Mouse (Mus musculus): ENCODE data around the gene Gstt1. TPM values are rescaled to one million over a fixed set of nuclear protein-coding genes. Genes with fewer than 3 reads are reported as not detected.
A peak's percentile ranks its signal among the peaks of the same experiment; 100 is the strongest.

Gene Gstt1
- polyA plus RNA-seq, 1 experiment from 2014 or later, result 0.45 TPM

GRCm38 (mm10) chr10:75833456-75834080, 35.2 kb upstream of the Gstt1 start:
- ChIA-PET POLR2A (no interaction called here), CTCF (interaction anchor here (1.0 kb wide), 1 partner anchor 21 kb away, joined by 3 read pairs; no protein-coding TSS in a partner anchor)
- TF ChIP-seq CTCF (IDR thresholded peaks at IDR 0.05), result no peak
- no peak for DNase-seq (ENCODE audit: low read depth, low spot score)
- in situ Hi-C loops (cut with MboI; ENCODE audit: low pct_unique_long_range_greater_than_20kb), result no loop called here
- no peaks in the 10 kb centered on the region for H3K27me3 ChIP-seq
- ATAC-seq, result no peak

- ChIA-PET POLR2A (interaction anchor here (0.9 kb wide), 1 partner anchor 86 kb away, joined by 3 read pairs; no protein-coding TSS in a partner anchor), CTCF (interaction anchor here (1.3 to 1.4 kb wide), 3 partner anchors 60 to 128 kb away, joined by 4 to 8 read pairs (median 4); partner anchors contain the start of gene Ddt)
- DNase-seq (ENCODE audit: low read depth, low spot score) (no peak), ATAC-seq (no peak)
- H3K27me3 ChIP-seq, result no peaks in the 10 kb centered on the region
- peak; percentile 70 for TF ChIP-seq CTCF (IDR thresholded peaks at IDR 0.05)
- in situ Hi-C loops (cut with MboI; ENCODE audit: low pct_unique_long_range_greater_than_20kb), result no loop called here
Measured at GRCm38 (mm10) chr10:75832272-75832895, 34.0 kb upstream of the Gstt1 start.

GRCm38 (mm10) chr10:75830275-75830670, 31.9 kb upstream of the Gstt1 start:
- in situ Hi-C loops (cut with MboI; ENCODE audit: low pct_unique_long_range_greater_than_20kb), result no loop called here
- no peaks in the 10 kb centered on the region for H3K27me3 ChIP-seq
- ChIA-PET POLR2A (no interaction called here), CTCF (interaction anchor here (0.8 to 1.6 kb wide), 4 partner anchors 20 to 88 kb away, joined by 3 to 4 read pairs (median 4); no protein-coding TSS in a partner anchor)
- no peak for TF ChIP-seq CTCF (IDR thresholded peaks at IDR 0.05)
- ATAC-seq (no peak), DNase-seq (ENCODE audit: low read depth, low spot score) (no peak)

GRCm38 (mm10) chr10:75829529-75830274, 31.3 kb upstream of the Gstt1 start:
- ATAC-seq (no peak), DNase-seq (ENCODE audit: low read depth, low spot score) (no peak)
- CTCF ChIA-PET, result interaction anchor here (0.8 to 1.3 kb wide), 3 partner anchors 19 to 64 kb away, joined by 3 to 4 read pairs (median 3); no protein-coding TSS in a partner anchor
- TF ChIP-seq CTCF (IDR thresholded peaks at IDR 0.05), result no peak
- in situ Hi-C loops (cut with MboI; ENCODE audit: low pct_unique_long_range_greater_than_20kb), result loop anchor here (10.0 kb wide), 1 partner anchor 55 kb away; the partner anchor contains the start of gene Ddt
- POLR2A ChIA-PET, result interaction anchor here (0.7 to 1.3 kb wide), 2 partner anchors 61 to 66 kb away, joined by 4 to 5 read pairs; partner anchors contain the start of gene Cabin1
- H3K27me3 ChIP-seq, result no peaks in the 10 kb centered on the region

GRCm38 (mm10) chr10:75828500-75828931, 30.1 kb upstream of the Gstt1 start:
- CTCF ChIA-PET, result interaction anchor here (1.0 to 1.4 kb wide), 2 partner anchors 9 to 56 kb away, joined by 6 to 7 read pairs; partner anchors contain the start of gene Ddt
- H3K27me3 ChIP-seq, result no peaks in the 10 kb centered on the region
- peak; percentile 57 for DNase-seq (ENCODE audit: low read depth, low spot score)
- in situ Hi-C loops (cut with MboI; ENCODE audit: low pct_unique_long_range_greater_than_20kb), result loop anchor here (10.0 kb wide), 1 partner anchor 54 kb away; the partner anchor contains the start of gene Ddt
- no peak for TF ChIP-seq CTCF (IDR thresholded peaks at IDR 0.05)
- peak; percentile 48 for ATAC-seq
- POLR2A ChIA-PET, result interaction anchor here (1.3 kb wide), 1 partner anchor 64 kb away, joined by 5 read pairs; the partner anchor contains the start of gene Cabin1

- H3K27me3 ChIP-seq, result no peaks in the 10 kb centered on the region
- in situ Hi-C loops (cut with MboI; ENCODE audit: low pct_unique_long_range_greater_than_20kb), result loop anchor here (10.0 kb wide), 1 partner anchor 53 kb away; the partner anchor contains the start of gene Ddt
- CTCF ChIA-PET, result interaction anchor here (1.0 to 1.4 kb wide), 2 partner anchors 8 to 55 kb away, joined by 6 to 7 read pairs; partner anchors contain the start of gene Ddt
- ATAC-seq (peak; percentile 71), DNase-seq (ENCODE audit: low read depth, low spot score) (peak; percentile 91)
- POLR2A ChIA-PET, result no interaction called here
- no peak for TF ChIP-seq CTCF (IDR thresholded peaks at IDR 0.05)
Measured at GRCm38 (mm10) chr10:75827668-75828360, 29.4 kb upstream of the Gstt1 start.

GRCm38 (mm10) chr10:75824530-75824929, 26.1 kb upstream of the Gstt1 start:
- no peak for DNase-seq (ENCODE audit: low read depth, low spot score)
- in situ Hi-C loops (cut with MboI; ENCODE audit: low pct_unique_long_range_greater_than_20kb), result loop anchor here (10.0 kb wide), 1 partner anchor 50 kb away; the partner anchor contains the start of gene Ddt
- CTCF ChIA-PET, result no interaction called here
- H3K27me3 ChIP-seq, result no peaks in the 10 kb centered on the region
- POLR2A ChIA-PET, result no interaction called here
- ATAC-seq, result no peak
- TF ChIP-seq CTCF (IDR thresholded peaks at IDR 0.05), result no peak

- in situ Hi-C loops (cut with MboI; ENCODE audit: low pct_unique_long_range_greater_than_20kb), result loop anchor here (10.0 kb wide), 1 partner anchor 49 kb away; the partner anchor contains the start of gene Ddt
- POLR2A ChIA-PET, result no interaction called here
- ATAC-seq (no peak), DNase-seq (ENCODE audit: low read depth, low spot score) (no peak)
- TF ChIP-seq CTCF (IDR thresholded peaks at IDR 0.05), result no peak
- no peaks in the 10 kb centered on the region for H3K27me3 ChIP-seq
- CTCF ChIA-PET, result no interaction called here
Measured at GRCm38 (mm10) chr10:75823782-75824181, 25.4 kb upstream of the Gstt1 start.

GRCm38 (mm10) chr10:75822443-75822842, 24.1 kb upstream of the Gstt1 start, which contains the start of gene Gstt4:
Gene Gstt4 (minus strand): TSS chr10:75822543.
- in situ Hi-C loops (cut with MboI; ENCODE audit: low pct_unique_long_range_greater_than_20kb), result loop anchor here (10.0 kb wide), 1 partner anchor 48 kb away; the partner anchor contains the start of gene Ddt
- ATAC-seq (no peak), DNase-seq (ENCODE audit: low read depth, low spot score) (no peak)
- H3K27me3 ChIP-seq, result no peaks in the 10 kb centered on the region
- ChIA-PET POLR2A (no interaction called here), CTCF (no interaction called here)
- no peak for TF ChIP-seq CTCF (IDR thresholded peaks at IDR 0.05)

Measured in Patski (cell line).